Mouse (Mus musculus): ENCODE measurements around the gene Parl.

The Parl gene

GRCm38 (mm10) chr16:20257926-20258325 is 44.3 kb downstream of the Parl start:
- H3K4me3 ChIP-seq (replicated peaks; ENCODE audit: low read length), result no peak overlapping the region
- H3K36me3 ChIP-seq (ENCODE audit: insufficient read depth, low read length), result no peaks in the 10 kb centered on the region
- TF ChIP-seq CTCF (conservative IDR thresholded peaks at IDR 0.05; ENCODE audit: low read length), result no peak
- no peak for TF ChIP-seq NANOG (IDR thresholded peaks at IDR 0.05; ENCODE audit: borderline replicate concordance, low read length)
- no peak for TF ChIP-seq POU5F1 (IDR thresholded peaks at IDR 0.05; ENCODE audit: borderline replicate concordance, low read length)
- H3K9me3 ChIP-seq (ENCODE audit: low read length), result peaks cover 31% of the 10 kb centered on the region
- H3K27me3 ChIP-seq (ENCODE audit: insufficient read depth, low read length), result no peaks in the 10 kb centered on the region; the same call in 1 of the 2 replicates
- no peaks in the 10 kb centered on the region for H3K4me1 ChIP-seq (replicated peaks; ENCODE audit: low read depth, low read length)

DNA sequence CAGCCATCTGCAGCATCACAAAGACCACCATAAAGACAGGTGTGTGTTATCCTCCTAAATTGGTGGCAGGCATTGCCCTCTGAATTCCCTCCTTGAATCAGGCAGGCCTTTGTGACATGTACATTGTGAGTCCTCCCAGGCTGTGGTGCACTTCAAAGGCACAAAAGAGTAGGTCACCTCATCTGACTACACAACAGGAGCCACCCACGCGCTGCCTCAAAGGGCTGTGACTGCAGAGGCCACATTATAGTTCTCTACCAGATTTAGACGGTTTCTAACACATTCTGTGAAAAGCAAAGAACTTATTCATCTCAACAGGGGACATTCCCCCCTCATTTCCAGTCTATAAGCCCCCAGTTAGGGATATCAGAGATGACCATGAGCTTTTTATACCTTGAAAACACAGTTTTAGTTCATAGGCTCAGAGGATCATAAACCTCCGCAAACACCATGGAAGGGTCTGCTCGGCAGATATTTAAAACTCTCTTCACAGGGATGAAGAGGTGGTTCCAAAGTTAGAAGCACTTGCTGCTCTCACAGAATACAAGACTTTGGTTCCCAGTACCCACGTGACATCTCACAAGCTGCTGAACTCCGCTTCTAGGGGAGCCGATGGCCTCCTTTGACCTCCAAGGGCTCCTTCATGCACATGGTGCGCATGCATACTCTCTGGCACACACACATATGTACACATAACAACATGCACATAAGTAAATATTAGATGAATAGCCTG is 53.6 kb downstream of the Parl start:
- Histone ChIP-seq H3K36me3 (ENCODE audit: insufficient read depth, low read length) (no peaks in the 10 kb centered on the region), H3K4me3 (replicated peaks; ENCODE audit: low read length) (no peak overlapping the region), H3K4me1 (replicated peaks; ENCODE audit: low read depth, low read length) (no peaks in the 10 kb centered on the region), H3K27me3 (ENCODE audit: insufficient read depth, low read length) (peaks cover 4% of the 10 kb centered on the region; the same call in 1 of the 2 replicates), H3K9me3 (ENCODE audit: low read length) (peaks cover 5% of the 10 kb centered on the region; the same call in 1 of the 2 replicates)
- TF ChIP-seq POU5F1 (IDR thresholded peaks at IDR 0.05; ENCODE audit: borderline replicate concordance, low read length) (no peak), CTCF (conservative IDR thresholded peaks at IDR 0.05; ENCODE audit: low read length) (no peak)

- Histone ChIP-seq H3K27me3 (ENCODE audit: insufficient read depth, low read length) (peaks cover 10% of the 10 kb centered on the region), H3K4me1 (replicated peaks; ENCODE audit: low read depth, low read length) (no peaks in the 10 kb centered on the region), H3K36me3 (ENCODE audit: insufficient read depth, low read length) (no peaks in the 10 kb centered on the region), H3K9me3 (ENCODE audit: low read length) (no peaks in the 10 kb centered on the region), H3K4me3 (replicated peaks; ENCODE audit: low read length) (no peak overlapping the region)
- TF ChIP-seq POU5F1 (IDR thresholded peaks at IDR 0.05; ENCODE audit: borderline replicate concordance, low read length) (no peak), NANOG (IDR thresholded peaks at IDR 0.05; ENCODE audit: borderline replicate concordance, low read length) (no peak), CTCF (conservative IDR thresholded peaks at IDR 0.05; ENCODE audit: low read length) (no peak)
These were observed 55.1 kb downstream of the Parl start for GRCm38 (mm10) chr16:20247103-20247502.

- no peak for TF ChIP-seq NANOG (IDR thresholded peaks at IDR 0.05; ENCODE audit: borderline replicate concordance, low read length)
- TF ChIP-seq POU5F1 (IDR thresholded peaks at IDR 0.05; ENCODE audit: borderline replicate concordance, low read length), result no peak
- TF ChIP-seq CTCF (conservative IDR thresholded peaks at IDR 0.05; ENCODE audit: low read length), result no peak
- no peaks in the 10 kb centered on the region for H3K36me3 ChIP-seq (ENCODE audit: insufficient read depth, low read length)
- no peaks in the 10 kb centered on the region for H3K9me3 ChIP-seq (ENCODE audit: low read length)
These were observed 61.4 kb downstream of the Parl start, which contains the start of gene Map6d1 for GRCm38 (mm10) chr16:20240468-20241414. TSS of gene Map6d1 (minus strand) at chr16:20241358.

DNA sequence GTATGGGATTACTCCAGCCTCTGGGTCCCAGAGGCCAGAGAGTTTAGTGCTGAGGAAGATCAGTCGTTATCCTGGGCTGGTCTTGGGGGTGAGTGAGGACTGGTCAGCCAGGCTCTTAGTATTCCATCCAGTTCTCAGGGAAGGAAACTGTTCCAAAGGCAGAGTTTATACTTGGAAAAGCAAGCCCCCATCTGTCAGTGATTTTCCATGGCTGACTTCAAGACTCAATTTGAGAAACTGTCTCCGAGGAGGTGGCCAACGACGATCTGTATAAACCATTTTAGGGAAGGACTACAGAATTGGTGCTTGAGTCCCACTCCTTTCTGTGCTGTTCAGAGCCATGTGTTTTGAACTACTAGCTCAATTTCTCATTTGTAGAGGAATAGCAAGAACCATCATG is 63.5 kb downstream of the Parl start:
- peaks cover 21% of the 10 kb centered on the region for H3K4me1 ChIP-seq (replicated peaks; ENCODE audit: low read depth, low read length)

More at GRCm38 (mm10) chr16:20240468-20241414, 61.4 kb downstream of the Parl start, which contains the start of gene Map6d1:
- Histone ChIP-seq H3K27me3 (ENCODE audit: insufficient read depth, low read length) (peaks cover 57% of the 10 kb centered on the region), H3K4me1 (replicated peaks; ENCODE audit: low read depth, low read length) (peaks cover 12% of the 10 kb centered on the region), H3K4me3 (replicated peaks; ENCODE audit: low read length) (peak within 1 kb of the TSS; percentile 91)

DNA sequence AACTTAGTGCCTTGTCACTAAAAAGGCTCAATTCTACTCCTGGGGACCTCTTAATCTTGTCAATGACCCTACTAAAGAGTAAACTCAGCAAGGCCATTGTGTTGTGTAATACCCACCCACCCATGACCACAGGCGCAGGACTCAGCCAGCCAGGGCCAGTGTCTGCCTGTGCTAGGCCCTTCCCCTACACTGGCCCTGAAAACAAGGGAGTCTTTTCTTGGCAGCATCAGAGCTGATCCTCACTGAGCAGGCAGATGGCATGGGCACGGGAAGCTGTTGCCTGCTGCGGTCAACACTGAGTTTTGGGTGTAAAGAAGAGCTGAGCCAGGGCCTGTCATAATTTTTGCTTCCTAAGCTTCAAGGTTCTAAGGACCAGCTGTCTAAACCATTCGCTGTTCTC is 64.8 kb downstream of the Parl start:
- Histone ChIP-seq H3K9me3 (ENCODE audit: low read length) (no peaks in the 10 kb centered on the region), H3K4me1 (replicated peaks; ENCODE audit: low read depth, low read length) (peaks cover 21% of the 10 kb centered on the region), H3K36me3 (ENCODE audit: insufficient read depth, low read length) (peaks cover 11% of the 10 kb centered on the region; the same call in 1 of the 2 replicates), H3K27me3 (ENCODE audit: insufficient read depth, low read length) (peaks cover 49% of the 10 kb centered on the region), H3K4me3 (replicated peaks; ENCODE audit: low read length) (no peak overlapping the region)
- no peak for TF ChIP-seq NANOG (IDR thresholded peaks at IDR 0.05; ENCODE audit: borderline replicate concordance, low read length)
- TF ChIP-seq POU5F1 (IDR thresholded peaks at IDR 0.05; ENCODE audit: borderline replicate concordance, low read length), result no peak
- TF ChIP-seq CTCF (conservative IDR thresholded peaks at IDR 0.05; ENCODE audit: low read length), result no peak

More for the DNA sequence above, 63.5 kb downstream of the Parl start:
- Histone ChIP-seq H3K9me3 (ENCODE audit: low read length) (no peaks in the 10 kb centered on the region), H3K36me3 (ENCODE audit: insufficient read depth, low read length) (0 out of 2 replicates have a peak, but pooled peaks cover under 1% of the 10 kb centered on the region), H3K27me3 (ENCODE audit: insufficient read depth, low read length) (peaks cover 53% of the 10 kb centered on the region), H3K4me3 (replicated peaks; ENCODE audit: low read length) (no peak overlapping the region)
- TF ChIP-seq NANOG (IDR thresholded peaks at IDR 0.05; ENCODE audit: borderline replicate concordance, low read length), result no peak
- no peak for TF ChIP-seq POU5F1 (IDR thresholded peaks at IDR 0.05; ENCODE audit: borderline replicate concordance, low read length)
- no peak for TF ChIP-seq CTCF (conservative IDR thresholded peaks at IDR 0.05; ENCODE audit: low read length)

DNA sequence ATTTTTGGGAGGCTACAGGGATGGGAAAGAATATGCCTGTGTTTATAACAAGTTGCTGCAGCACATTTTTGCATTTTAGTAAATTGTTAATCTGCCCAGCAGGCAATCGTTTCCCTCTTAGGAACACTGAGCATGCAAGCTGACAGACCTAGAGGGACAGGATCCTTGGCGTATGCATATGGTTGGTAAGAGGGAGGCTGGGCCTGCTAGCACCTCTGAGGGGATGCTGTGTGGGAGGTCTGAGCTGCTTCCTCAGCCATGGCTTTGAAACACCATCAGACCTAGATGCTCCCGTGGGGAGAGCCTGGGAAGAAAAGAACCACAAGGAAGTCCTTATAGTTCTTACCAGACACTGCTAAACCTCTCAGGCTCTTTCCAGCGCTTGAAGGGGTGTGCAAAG is 67.8 kb downstream of the Parl start:
- no peaks in the 10 kb centered on the region for H3K9me3 ChIP-seq (ENCODE audit: low read length)
- TF ChIP-seq POU5F1 (IDR thresholded peaks at IDR 0.05; ENCODE audit: borderline replicate concordance, low read length) (no peak), NANOG (IDR thresholded peaks at IDR 0.05; ENCODE audit: borderline replicate concordance, low read length) (no peak), CTCF (conservative IDR thresholded peaks at IDR 0.05; ENCODE audit: low read length) (no peak)
- no peak overlapping the region for H3K4me3 ChIP-seq (replicated peaks; ENCODE audit: low read length)
- H3K27me3 ChIP-seq (ENCODE audit: insufficient read depth, low read length), result peaks cover 19% of the 10 kb centered on the region
- peaks cover 37% of the 10 kb centered on the region for H3K36me3 ChIP-seq (ENCODE audit: insufficient read depth, low read length)
- H3K4me1 ChIP-seq (replicated peaks; ENCODE audit: low read depth, low read length), result 0 out of 2 replicates have a peak, but pooled peaks cover 17% of the 10 kb centered on the region
